Mouse (Mus musculus) lung, adult 10 weeks (tissue): ENCODE data around the gene Gm10778. TPM values are rescaled to one million over a fixed set of nuclear protein-coding genes. Genes with fewer than 3 reads are reported as not detected.

Source experiments
- polyA plus RNA-seq: library from polyadenylated mRNA; stranded (reverse); fragments of 350-450 nt; fragmentation: Illumina TruSeq; extraction: RNeasy Lipid Tissue Mini Kit (QIAGEN cat#74804); gene quantifications from one replicate; pipeline ENCODE4 v1.2.3, GENCODE M21; 2014; ENCODE audit warnings: low read depth, low replicate concordance; ENCODE audit not compliant: insufficient read depth

Gene Gm10778
- polyA plus RNA-seq: 2.7 TPM

GRCm38 (mm10) chr10:81648803-81649775 is at the start of gene Gm10778:
Gene Gm10778 (plus strand): TSS chr10:81649059.

GRCm38 (mm10) chr10:81600738-81601203 is 48.1 kb upstream of the Gm10778 start, which contains the start of gene Tle6:
Gene Tle6 (minus strand): TSS chr10:81601073.

GRCm38 (mm10) chr10:81605974-81606751 is 42.7 kb upstream of the Gm10778 start, which contains the start of gene BC025920:
Gene BC025920 (plus strand): TSS chr10:81606270.

GRCm38 (mm10) chr10:81626994-81627835 is 21.6 kb upstream of the Gm10778 start, which contains the start of gene Sirt6:
Gene Sirt6 (minus strand): TSS chr10:81627797.

GRCm38 (mm10) chr10:81628390-81628789 is 20.5 kb upstream of the Gm10778 start, which contains the start of gene Ankrd24:
Gene Ankrd24 (plus strand): TSS chr10:81628540.

GRCm38 (mm10) chr10:81704531-81705301 is 55.9 kb downstream of the Gm10778 start, which contains the start of gene Zfp433:
Gene Zfp433 (plus strand): TSS chr10:81704825.

Other genes starting within 250 kb of the Gm10778 start
- gene Nfic, start 193.4 kb upstream of the Gm10778 start, polyA plus RNA-seq: 18.1 TPM
- gene Celf5, start 166.3 kb upstream of the Gm10778 start, polyA plus RNA-seq: 0.07 TPM
- 39.1 TPM for gene Ncln, start 152.7 kb upstream of the Gm10778 start, polyA plus RNA-seq
- 17.6 TPM for gene S1pr4, start 148.9 kb upstream of the Gm10778 start, polyA plus RNA-seq
- 5.9 TPM for gene Gna15, start 124.8 kb upstream of the Gm10778 start, polyA plus RNA-seq
- gene Gna11, start 103.9 kb upstream of the Gm10778 start, polyA plus RNA-seq: 35.8 TPM
- 414 TPM for gene Aes, start 89.6 kb upstream of the Gm10778 start, polyA plus RNA-seq
- gene Tle2, start 74.5 kb upstream of the Gm10778 start, polyA plus RNA-seq: 19.7 TPM
- gene Tle6, start 48.0 kb upstream of the Gm10778 start, polyA plus RNA-seq: 12.4 TPM
- gene BC025920, start 42.8 kb upstream of the Gm10778 start, polyA plus RNA-seq: 0.50 TPM
- 5.9 TPM for gene Sirt6, start 21.3 kb upstream of the Gm10778 start, polyA plus RNA-seq
- gene Ankrd24, start 20.5 kb upstream of the Gm10778 start, polyA plus RNA-seq: 8.1 TPM
- 5.8 TPM for gene Zfp433, start 55.8 kb downstream of the Gm10778 start, polyA plus RNA-seq
- gene Gm3055, start 122.1 kb downstream of the Gm10778 start, polyA plus RNA-seq: 2.0 TPM
- 0.68 TPM for gene Gm4767, start 163.1 kb downstream of the Gm10778 start, polyA plus RNA-seq
- 1.8 TPM for gene Gm32687, start 214.9 kb downstream of the Gm10778 start, polyA plus RNA-seq